Mouse (Mus musculus) neural tube, embryonic 15.5 days (tissue): ENCODE data around the gene Ciapin1. TPM values are rescaled to one million over a fixed set of nuclear protein-coding genes. Genes with fewer than 3 reads are reported as not detected.

Experiments used
- ATAC-seq: fragments of 200-750 bp; cut with Nextera tagmentation; 2 replicates; pipeline ENCODE4 v1.8.0; 2017; ENCODE audit warnings: mild to moderate bottlenecking, moderate TSS enrichment, moderate library complexity; ENCODE audit not compliant: low FRiP score
- H3K27ac ChIP-seq: fragments of 300-500 bp; sonication (generic); replicated peaks from 2 replicates; pipeline ENCODE4 v1.5.1; 2015; ENCODE audit warnings: mild to moderate bottlenecking, inconsistent platforms
- H3K27me3 ChIP-seq: fragments of 300-500 bp; sonication (generic); replicated peaks from 2 replicates; pipeline ENCODE4 v1.6.1; 2015; ENCODE audit warnings: inconsistent platforms
- H3K36me3 ChIP-seq: fragments of 300-500 bp; sonication (generic); 2 replicates; pipeline ENCODE4 v1.6.1; 2015; ENCODE audit warnings: inconsistent platforms
- H3K4me1 ChIP-seq: fragments of 300-500 bp; sonication (generic); 2 replicates; pipeline ENCODE4 v1.6.1; 2015; ENCODE audit warnings: inconsistent platforms
- H3K4me2 ChIP-seq: fragments of 300-500 bp; sonication (generic); 2 replicates; pipeline ENCODE4 v1.6.1; 2015; ENCODE audit warnings: inconsistent platforms, mild to moderate bottlenecking, moderate library complexity
- H3K4me3 ChIP-seq: fragments of 300-500 bp; sonication (generic); replicated peaks from 2 replicates; pipeline ENCODE4 v1.5.1; 2015; ENCODE audit warnings: mild to moderate bottlenecking, inconsistent platforms
- H3K9ac ChIP-seq: fragments of 300-500 bp; sonication (generic); replicated peaks from 2 replicates; pipeline ENCODE4 v1.6.1; 2015; ENCODE audit warnings: mild to moderate bottlenecking, inconsistent platforms
- H3K9me3 ChIP-seq: fragments of 300-500 bp; sonication (generic); replicated peaks from 2 replicates; pipeline ENCODE4 v1.6.1; 2016; ENCODE audit warnings: inconsistent platforms
- WGBS: fragments of 180-500 bp; shearing (Covaris S2); methylation state at CpG from one replicate; pipeline ENCODE4 v1.1.7; 2015; ENCODE audit warnings: mixed read lengths; 5-methylcytosine and 5-hydroxymethylcytosine counted together
- polyA plus RNA-seq: library from polyadenylated mRNA; unstranded; fragments of >200 nt; fragmentation: Nextera tagmentation; extraction: Ambion mirVana; gene quantifications from 2 replicates; pipeline ENCODE4 v1.2.1, GENCODE M21; 2015

Ciapin1 gene
- polyA plus RNA-seq, 1 experiment from 2014 or later: 195 TPM

DNA sequence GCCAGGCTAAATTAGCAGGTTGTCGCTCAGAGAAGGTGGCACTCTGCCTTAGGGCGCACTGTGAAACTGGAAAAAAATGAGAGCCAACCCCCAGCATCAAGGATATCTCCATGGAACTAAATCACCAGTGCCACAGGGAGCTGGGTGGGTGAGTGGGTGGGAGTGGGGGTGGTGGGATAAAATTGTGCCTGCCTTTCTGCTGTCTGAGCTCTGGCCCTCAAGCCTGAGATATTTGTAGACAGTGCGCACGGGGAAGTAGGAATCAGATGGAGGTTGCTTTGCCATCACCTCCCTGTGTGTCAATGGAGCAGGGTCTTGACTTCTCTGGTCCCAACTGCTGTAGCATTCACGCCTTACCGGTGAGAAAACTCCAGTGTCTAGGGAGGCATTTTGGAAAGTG, 65.1 kb downstream of the Ciapin1 start:
- Histone ChIP-seq H3K4me3 (peak overlapping the region; percentile 64), H3K36me3 (no peaks in the 10 kb centered on the region), H3K27me3 (0 out of 2 replicates have a peak, but pooled peaks cover 5% of the 10 kb centered on the region), H3K4me2 (peak overlapping the region; percentile 90), H3K9ac (peak overlapping the region; percentile 77), H3K4me1 (peaks cover 40% of the 10 kb centered on the region), H3K27ac (peak overlapping the region; percentile 79), H3K9me3 (no peaks in the 10 kb centered on the region)
- WGBS: 48% methylated on average over 6 of the region's 6 CpGs
- no peak for ATAC-seq

DNA sequence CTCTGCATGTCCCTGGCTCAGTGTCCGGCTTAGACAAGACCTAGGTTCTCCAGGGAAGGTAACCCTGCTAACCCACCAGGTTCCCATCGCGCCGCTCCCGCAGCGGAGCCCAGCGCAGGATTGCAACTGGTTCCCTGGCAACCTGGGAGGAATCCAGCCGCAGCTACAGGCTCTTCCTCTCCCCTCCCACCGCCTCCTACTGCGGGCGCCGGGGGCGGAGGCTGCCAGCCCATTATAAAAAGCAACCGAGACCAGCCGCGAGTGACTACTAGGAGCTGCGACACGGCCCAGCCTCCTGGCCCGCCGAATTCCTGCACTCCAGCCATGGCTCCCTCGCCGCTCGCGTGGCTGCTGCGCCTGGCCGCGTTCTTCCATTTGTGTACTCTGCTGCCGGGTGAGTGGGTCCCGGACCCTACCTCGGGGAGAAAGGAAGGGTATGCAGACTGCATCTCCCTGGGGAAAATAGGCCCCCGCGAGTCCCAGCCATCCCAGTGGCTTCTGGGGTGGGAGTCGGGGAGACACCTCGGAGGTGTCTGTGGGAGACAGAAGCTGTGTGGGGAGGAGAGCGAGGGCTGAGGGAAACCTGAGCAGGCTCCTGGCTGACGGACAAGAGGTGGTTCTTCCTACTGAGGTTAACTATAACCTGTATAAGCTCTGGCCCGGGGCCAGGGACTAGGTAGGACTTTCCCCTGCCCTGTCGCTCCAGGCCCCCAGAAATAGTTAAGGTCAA, 66.1 kb downstream of the Ciapin1 start, which contains the start of gene Cx3cl1:
Cx3cl1 (plus strand) TSS at position 69 of the 730 bp plus-strand sequence.
- no peaks in the 10 kb centered on the region for H3K36me3 ChIP-seq
- peak within 1 kb of the TSS; percentile 90 for H3K4me2 ChIP-seq
- no peaks in the 10 kb centered on the region for H3K9me3 ChIP-seq
- H3K9ac ChIP-seq: peak within 1 kb of the TSS; percentile 77
- H3K27ac ChIP-seq: peak within 1 kb of the TSS; percentile 79
- 0 out of 2 replicates have a peak, but pooled peaks cover 5% of the 10 kb centered on the region for H3K27me3 ChIP-seq
- H3K4me3 ChIP-seq: peak within 1 kb of the TSS; percentile 64
- peak; percentile 84 for ATAC-seq
- under 1% methylated on average over 38 of the region's 38 CpGs for WGBS
- H3K4me1 ChIP-seq: peaks cover 37% of the 10 kb centered on the region

DNA sequence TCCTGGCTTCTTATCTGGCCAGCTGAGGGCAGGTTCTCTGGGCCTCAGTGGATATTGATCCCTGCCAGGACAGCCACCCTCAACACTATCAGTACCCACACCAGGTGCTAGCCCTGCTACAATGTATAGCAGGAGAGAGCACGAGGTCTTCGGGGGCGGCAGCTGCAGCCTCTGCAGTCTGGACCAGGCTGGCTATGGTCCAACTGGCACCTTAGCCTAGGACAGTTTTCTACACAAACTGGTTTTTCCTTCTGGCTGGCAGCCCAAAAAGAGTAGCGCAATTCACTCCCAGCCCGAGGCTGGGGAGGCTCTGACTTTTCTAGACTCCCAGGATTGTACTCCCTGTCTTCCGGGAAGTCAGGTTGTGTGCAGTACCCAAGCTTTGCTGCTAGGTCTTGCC, 67.2 kb downstream of the Ciapin1 start:
- Histone ChIP-seq H3K4me2 (peak overlapping the region; percentile 90), H3K4me1 (peaks cover 37% of the 10 kb centered on the region), H3K36me3 (no peaks in the 10 kb centered on the region), H3K4me3 (no peak overlapping the region), H3K9me3 (no peaks in the 10 kb centered on the region), H3K27me3 (0 out of 2 replicates have a peak, but pooled peaks cover 5% of the 10 kb centered on the region), H3K9ac (no peak overlapping the region), H3K27ac (no peak overlapping the region; the same call in 1 of the 2 replicates)
- no peak for ATAC-seq
- WGBS: 31% methylated on average over 6 of the region's 6 CpGs

Other genes starting within 250 kb of the Ciapin1 start
- gene Rspry1, start 236.4 kb downstream of the Ciapin1 start, polyA plus RNA-seq: 50.0 and 50.2 TPM in 2 replicates
- 66.6 and 70.5 TPM in 2 replicates for gene Fam192a, start 236.4 kb downstream of the Ciapin1 start, polyA plus RNA-seq
- gene Arl2bp, start 171.8 kb downstream of the Ciapin1 start, polyA plus RNA-seq: 179 and 182 TPM in 2 replicates
- 3.9 and 8.6 TPM in 2 replicates for gene Pllp, start 142.1 kb downstream of the Ciapin1 start, polyA plus RNA-seq
- 0.10 TPM in 1 of 2 replicates, not detected in the other for gene Ccl22, start 92.8 kb downstream of the Ciapin1 start, polyA plus RNA-seq
- 56.7 and 57.0 TPM in 2 replicates for gene Cx3cl1, start 66.3 kb downstream of the Ciapin1 start, polyA plus RNA-seq
- gene Ccl17, start 27.9 kb downstream of the Ciapin1 start, polyA plus RNA-seq: 0.92 and 1.1 TPM in 2 replicates
- gene Coq9, start within 50 bp of the Ciapin1 start, polyA plus RNA-seq: 61.4 and 66.6 TPM in 2 replicates
- gene Polr2c, start 19.1 kb upstream of the Ciapin1 start, polyA plus RNA-seq: 117 and 122 TPM in 2 replicates
- 100 and 116 TPM in 2 replicates for gene Dok4, start 38.0 kb upstream of the Ciapin1 start, polyA plus RNA-seq
- gene Ccdc102a, start 79.7 kb upstream of the Ciapin1 start, polyA plus RNA-seq: 6.2 and 13.2 TPM in 2 replicates
- 0.28 and 1.3 TPM in 2 replicates for gene Adgrg5, start 85.3 kb upstream of the Ciapin1 start, polyA plus RNA-seq
- 80.9 and 96.9 TPM in 2 replicates for gene Adgrg1, start 136.4 kb upstream of the Ciapin1 start, polyA plus RNA-seq
- 0.95 and 4.7 TPM in 2 replicates for gene Adgrg3, start 179.3 kb upstream of the Ciapin1 start, polyA plus RNA-seq
- gene Drc7, start 216.7 kb upstream of the Ciapin1 start, polyA plus RNA-seq: 1.2 and 1.8 TPM in 2 replicates
- gene Katnb1, start 242.8 kb upstream of the Ciapin1 start, polyA plus RNA-seq: 41.5 and 43.3 TPM in 2 replicates